Mouse (Mus musculus): ENCODE data around the gene Fam129a. TPM values are rescaled to one million over a fixed set of nuclear protein-coding genes. Genes with fewer than 3 reads are reported as not detected.

The Fam129a gene
- polyA plus RNA-seq, 1 experiment from 2014 or later = 0.60 TPM

- no peak for ATAC-seq (ENCODE audit: low FRiP score)
- H3K4me1 ChIP-seq (replicated peaks; ENCODE audit: control insufficient read depth, insufficient read depth, low read length) = no peaks in the 10 kb centered on the region
- no peak overlapping the region for H3K9ac ChIP-seq (ENCODE audit: low read depth, low read length)
- no peak overlapping the region for H3K4me2 ChIP-seq (replicated peaks; ENCODE audit: low read depth, low read length)
- DNase-seq (ENCODE audit: low spot score) = no peak
- WGBS = 90% methylated on average over 7 of the region's 7 CpGs
- no peak overlapping the region for H3K27ac ChIP-seq (ENCODE audit: low read depth, low read length)
- H3K4me3 ChIP-seq (ENCODE audit: low read depth, low read length) = no peak overlapping the region
- no peaks in the 10 kb centered on the region for H3K36me3 ChIP-seq (ENCODE audit: control insufficient read depth, insufficient read depth, low read length)
- H3K9me3 ChIP-seq (ENCODE audit: control insufficient read depth, low read length) = no peaks in the 10 kb centered on the region
- H3K27me3 ChIP-seq (ENCODE audit: control insufficient read depth, insufficient read depth, low read length) = no peaks in the 10 kb centered on the region
These were observed 45.7 kb downstream of the Fam129a start for GRCm38 (mm10) chr1:151616555-151617205.

- ATAC-seq (ENCODE audit: low FRiP score) (no peak), DNase-seq (ENCODE audit: low spot score) (no peak)
- Histone ChIP-seq H3K27ac (ENCODE audit: low read depth, low read length) (no peak overlapping the region), H3K27me3 (ENCODE audit: control insufficient read depth, insufficient read depth, low read length) (no peaks in the 10 kb centered on the region), H3K9me3 (ENCODE audit: control insufficient read depth, low read length) (no peaks in the 10 kb centered on the region), H3K9ac (ENCODE audit: low read depth, low read length) (no peak overlapping the region), H3K4me3 (ENCODE audit: low read depth, low read length) (no peak overlapping the region), H3K36me3 (ENCODE audit: control insufficient read depth, insufficient read depth, low read length) (no peaks in the 10 kb centered on the region), H3K4me1 (replicated peaks; ENCODE audit: control insufficient read depth, insufficient read depth, low read length) (no peaks in the 10 kb centered on the region), H3K4me2 (replicated peaks; ENCODE audit: low read depth, low read length) (no peak overlapping the region)
- 74% methylated on average over 3 of the region's 3 CpGs for WGBS
These were observed 47.3 kb downstream of the Fam129a start for GRCm38 (mm10) chr1:151618251-151618650.

GRCm38 (mm10) chr1:151619281-151619711, 48.3 kb downstream of the Fam129a start:
- DNase-seq (ENCODE audit: low spot score) (no peak), ATAC-seq (ENCODE audit: low FRiP score) (no peak)
- Histone ChIP-seq H3K4me3 (ENCODE audit: low read depth, low read length) (no peak overlapping the region), H3K27me3 (ENCODE audit: control insufficient read depth, insufficient read depth, low read length) (no peaks in the 10 kb centered on the region), H3K4me1 (replicated peaks; ENCODE audit: control insufficient read depth, insufficient read depth, low read length) (no peaks in the 10 kb centered on the region), H3K36me3 (ENCODE audit: control insufficient read depth, insufficient read depth, low read length) (no peaks in the 10 kb centered on the region), H3K4me2 (replicated peaks; ENCODE audit: low read depth, low read length) (no peak overlapping the region), H3K27ac (ENCODE audit: low read depth, low read length) (no peak overlapping the region), H3K9ac (ENCODE audit: low read depth, low read length) (no peak overlapping the region), H3K9me3 (ENCODE audit: control insufficient read depth, low read length) (no peaks in the 10 kb centered on the region)
- 74% methylated on average over 8 of the region's 8 CpGs for WGBS

- Histone ChIP-seq H3K27me3 (ENCODE audit: control insufficient read depth, insufficient read depth, low read length) (no peaks in the 10 kb centered on the region), H3K36me3 (ENCODE audit: control insufficient read depth, insufficient read depth, low read length) (no peaks in the 10 kb centered on the region), H3K4me2 (replicated peaks; ENCODE audit: low read depth, low read length) (no peak overlapping the region), H3K4me1 (replicated peaks; ENCODE audit: control insufficient read depth, insufficient read depth, low read length) (no peaks in the 10 kb centered on the region), H3K27ac (ENCODE audit: low read depth, low read length) (no peak overlapping the region), H3K9ac (ENCODE audit: low read depth, low read length) (no peak overlapping the region), H3K4me3 (ENCODE audit: low read depth, low read length) (no peak overlapping the region), H3K9me3 (ENCODE audit: control insufficient read depth, low read length) (no peaks in the 10 kb centered on the region)
- ATAC-seq (ENCODE audit: low FRiP score) (no peak), DNase-seq (ENCODE audit: low spot score) (no peak)
These were observed 49.7 kb downstream of the Fam129a start for GRCm38 (mm10) chr1:151620730-151621129.

GRCm38 (mm10) chr1:151624442-151625226, 53.6 kb downstream of the Fam129a start:
- H3K36me3 ChIP-seq (ENCODE audit: control insufficient read depth, insufficient read depth, low read length) = no peaks in the 10 kb centered on the region
- no peak overlapping the region for H3K9ac ChIP-seq (ENCODE audit: low read depth, low read length)
- no peaks in the 10 kb centered on the region for H3K27me3 ChIP-seq (ENCODE audit: control insufficient read depth, insufficient read depth, low read length)
- no peaks in the 10 kb centered on the region for H3K4me1 ChIP-seq (replicated peaks; ENCODE audit: control insufficient read depth, insufficient read depth, low read length)
- no peaks in the 10 kb centered on the region for H3K9me3 ChIP-seq (ENCODE audit: control insufficient read depth, low read length)
- no peak for ATAC-seq (ENCODE audit: low FRiP score)
- DNase-seq (ENCODE audit: low spot score) = no peak
- H3K4me2 ChIP-seq (replicated peaks; ENCODE audit: low read depth, low read length) = no peak overlapping the region
- 86% methylated on average over 3 of the region's 3 CpGs for WGBS
- H3K4me3 ChIP-seq (ENCODE audit: low read depth, low read length) = no peak overlapping the region
- no peak overlapping the region for H3K27ac ChIP-seq (ENCODE audit: low read depth, low read length)

GRCm38 (mm10) chr1:151625260-151625659, 54.3 kb downstream of the Fam129a start:
- DNase-seq (ENCODE audit: low spot score) (no peak), ATAC-seq (ENCODE audit: low FRiP score) (no peak)
- H3K27me3 ChIP-seq (ENCODE audit: control insufficient read depth, insufficient read depth, low read length) = no peaks in the 10 kb centered on the region
- 87% methylated on average over 4 of the region's 4 CpGs for WGBS
- H3K9ac ChIP-seq (ENCODE audit: low read depth, low read length) = no peak overlapping the region
- H3K36me3 ChIP-seq (ENCODE audit: control insufficient read depth, insufficient read depth, low read length) = no peaks in the 10 kb centered on the region
- H3K4me1 ChIP-seq (replicated peaks; ENCODE audit: control insufficient read depth, insufficient read depth, low read length) = no peaks in the 10 kb centered on the region
- H3K4me3 ChIP-seq (ENCODE audit: low read depth, low read length) = no peak overlapping the region
- H3K27ac ChIP-seq (ENCODE audit: low read depth, low read length) = no peak overlapping the region
- no peaks in the 10 kb centered on the region for H3K9me3 ChIP-seq (ENCODE audit: control insufficient read depth, low read length)
- no peak overlapping the region for H3K4me2 ChIP-seq (replicated peaks; ENCODE audit: low read depth, low read length)

GRCm38 (mm10) chr1:151625690-151626089, 54.7 kb downstream of the Fam129a start:
- Histone ChIP-seq H3K9me3 (ENCODE audit: control insufficient read depth, low read length) (no peaks in the 10 kb centered on the region), H3K9ac (ENCODE audit: low read depth, low read length) (no peak overlapping the region), H3K4me2 (replicated peaks; ENCODE audit: low read depth, low read length) (no peak overlapping the region), H3K4me3 (ENCODE audit: low read depth, low read length) (no peak overlapping the region), H3K36me3 (ENCODE audit: control insufficient read depth, insufficient read depth, low read length) (no peaks in the 10 kb centered on the region), H3K4me1 (replicated peaks; ENCODE audit: control insufficient read depth, insufficient read depth, low read length) (no peaks in the 10 kb centered on the region), H3K27ac (ENCODE audit: low read depth, low read length) (no peak overlapping the region), H3K27me3 (ENCODE audit: control insufficient read depth, insufficient read depth, low read length) (no peaks in the 10 kb centered on the region)
- 87% methylated on average over 2 of the region's 2 CpGs for WGBS
- no peak for ATAC-seq (ENCODE audit: low FRiP score)
- no peak for DNase-seq (ENCODE audit: low spot score)

GRCm38 (mm10) chr1:151626631-151627030, 55.6 kb downstream of the Fam129a start:
- DNase-seq (ENCODE audit: low spot score) = no peak
- Histone ChIP-seq H3K9me3 (ENCODE audit: control insufficient read depth, low read length) (no peaks in the 10 kb centered on the region), H3K4me3 (ENCODE audit: low read depth, low read length) (no peak overlapping the region), H3K9ac (ENCODE audit: low read depth, low read length) (no peak overlapping the region), H3K4me2 (replicated peaks; ENCODE audit: low read depth, low read length) (no peak overlapping the region), H3K4me1 (replicated peaks; ENCODE audit: control insufficient read depth, insufficient read depth, low read length) (no peaks in the 10 kb centered on the region), H3K27ac (ENCODE audit: low read depth, low read length) (no peak overlapping the region), H3K27me3 (ENCODE audit: control insufficient read depth, insufficient read depth, low read length) (no peaks in the 10 kb centered on the region), H3K36me3 (ENCODE audit: control insufficient read depth, insufficient read depth, low read length) (no peaks in the 10 kb centered on the region)
- WGBS = 84% methylated on average over 4 of the region's 4 CpGs
- no peak for ATAC-seq (ENCODE audit: low FRiP score)

GRCm38 (mm10) chr1:151627141-151627540, 56.2 kb downstream of the Fam129a start:
- Histone ChIP-seq H3K36me3 (ENCODE audit: control insufficient read depth, insufficient read depth, low read length) (no peaks in the 10 kb centered on the region), H3K4me3 (ENCODE audit: low read depth, low read length) (no peak overlapping the region), H3K9ac (ENCODE audit: low read depth, low read length) (no peak overlapping the region), H3K27ac (ENCODE audit: low read depth, low read length) (no peak overlapping the region), H3K27me3 (ENCODE audit: control insufficient read depth, insufficient read depth, low read length) (no peaks in the 10 kb centered on the region), H3K9me3 (ENCODE audit: control insufficient read depth, low read length) (no peaks in the 10 kb centered on the region), H3K4me2 (replicated peaks; ENCODE audit: low read depth, low read length) (no peak overlapping the region), H3K4me1 (replicated peaks; ENCODE audit: control insufficient read depth, insufficient read depth, low read length) (no peaks in the 10 kb centered on the region)
- WGBS = 73% methylated on average over 3 of the region's 3 CpGs
- no peak for ATAC-seq (ENCODE audit: low FRiP score)
- DNase-seq (ENCODE audit: low spot score) = no peak
